Mouse (Mus musculus) heart, postnatal 14 days (tissue): Measurements from ENCODE around the gene Sema6b. TPM values are rescaled to one million over a fixed set of nuclear protein-coding genes. Genes with fewer than 3 reads are reported as not detected.
A peak's percentile ranks its signal among the peaks of the same experiment; 100 is the strongest.

ENCODE experiments used
- DNase-seq, 2 experiments: peaks; one replicate each; pipeline ENCODE4 v3.0.0; 2021 to 2022
- intact Hi-C: fragments of 180-260 bp; cut with DNase I; formaldehyde crosslinking; loops from one replicate; pipeline ENCODE4 v1.15.1; 2025
- long read RNA-seq, 2 experiments: library from polyadenylated mRNA; stranded (forward); transcript quantifications; one replicate each; pipeline ENCODE4 v2.0.0; 2021
- total RNA-seq, 2 experiments: library from RNA; stranded (reverse); gene quantifications; 2 replicates each; pipeline ENCODE4 v1.2.3; 2021

Gene Sema6b
- total RNA-seq = 10 to 100 TPM; 14.5 to 14.7 TPM
- long read RNA-seq, experiment 1, partial matches to known transcripts = 16 of 22 reads
- long read RNA-seq, experiment 1, other reads (novel, unspliced or antisense) = 2 of 22 reads
- long read RNA-seq, experiment 2, partial matches to known transcripts = 6 of 7 reads
- long read RNA-seq, experiment 2, other reads (novel, unspliced or antisense) = 0 of 7 reads

DNA sequence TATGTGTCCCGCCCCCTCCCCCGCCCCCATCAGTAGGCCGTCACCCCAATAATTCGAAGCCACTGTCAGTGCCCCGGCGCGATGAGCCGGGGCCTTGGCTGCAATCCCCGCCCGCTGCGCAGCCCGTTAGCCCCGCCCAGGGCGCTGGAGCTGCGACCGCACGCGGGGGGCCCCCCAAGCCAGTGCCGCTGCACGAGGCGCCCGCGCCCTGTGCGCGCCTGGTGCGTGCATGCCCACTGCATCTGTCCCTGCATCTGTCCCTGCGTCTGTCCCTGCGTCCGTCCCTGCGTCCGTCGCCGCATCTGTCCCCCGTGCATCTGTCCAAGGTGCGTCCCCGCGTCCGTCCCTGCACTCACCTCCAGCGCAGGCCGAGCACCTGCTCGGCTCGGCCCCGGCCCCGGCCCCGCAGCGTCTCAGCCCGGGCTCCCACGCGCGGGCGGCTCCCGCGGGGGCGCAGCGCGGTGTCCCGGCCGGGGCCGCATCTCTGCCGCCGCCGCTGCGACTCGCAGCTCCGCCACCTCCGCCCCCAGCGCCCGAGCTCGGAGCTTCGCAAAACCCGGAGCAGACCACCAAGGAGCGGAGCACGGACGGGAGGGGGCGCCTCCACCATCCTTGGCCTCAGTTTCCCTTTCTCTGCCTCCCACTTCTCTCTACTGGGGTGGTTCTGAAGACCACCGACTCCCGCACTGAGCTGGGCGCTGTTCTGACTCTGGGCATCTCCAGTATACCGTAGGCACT is at the start of gene Sema6b:
Gene Sema6b, minus strand, starts transcription at position 486 of the 738 bp plus-strand sequence.
- peak; percentile 79 to 80 for DNase-seq
- intact Hi-C loops = no loop called here

DNA sequence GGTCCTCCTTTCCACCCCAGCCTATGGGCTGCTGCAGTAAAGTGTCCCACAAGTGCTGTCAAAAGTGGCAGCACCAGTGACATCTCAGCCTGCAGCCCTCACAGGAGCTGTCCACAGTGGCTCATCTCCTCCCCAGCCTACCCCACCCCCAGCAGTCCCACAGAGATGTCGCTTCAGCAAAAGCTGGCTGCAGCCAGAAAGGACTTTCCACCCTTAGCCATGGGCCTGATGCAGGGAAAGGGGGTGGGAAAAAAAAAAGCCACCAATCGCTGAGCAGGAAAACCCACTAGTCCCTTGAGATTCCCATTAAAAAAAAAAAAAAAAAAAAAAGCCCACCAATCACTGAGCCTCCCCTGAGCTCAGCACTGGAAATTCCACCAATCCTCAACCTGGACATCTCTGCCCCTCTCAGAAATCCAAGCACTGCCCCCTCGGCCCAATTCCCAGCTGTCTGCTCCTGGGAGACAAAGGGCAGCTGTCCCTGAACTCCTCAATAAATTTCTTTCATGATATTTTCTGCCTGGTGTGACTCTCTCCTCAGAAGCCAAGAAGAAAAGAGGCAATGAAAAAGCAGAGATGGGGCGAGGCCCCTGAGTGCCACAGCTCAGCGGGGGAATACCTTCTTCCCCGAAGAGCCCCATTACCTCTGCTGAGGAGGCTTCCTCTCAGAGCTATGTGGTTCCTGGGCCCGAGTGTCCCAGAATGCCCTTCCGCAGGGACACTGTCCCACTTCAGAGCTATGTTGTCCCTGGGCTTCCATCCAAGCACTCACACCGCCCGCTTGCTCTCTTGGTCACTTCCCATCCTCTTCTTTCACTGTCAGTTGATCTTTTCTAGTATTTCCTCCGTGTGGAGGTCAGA is 45.4 kb upstream of the Sema6b start:
- peak; percentile 75 to 76 for DNase-seq
- intact Hi-C loops = no loop called here

DNA sequence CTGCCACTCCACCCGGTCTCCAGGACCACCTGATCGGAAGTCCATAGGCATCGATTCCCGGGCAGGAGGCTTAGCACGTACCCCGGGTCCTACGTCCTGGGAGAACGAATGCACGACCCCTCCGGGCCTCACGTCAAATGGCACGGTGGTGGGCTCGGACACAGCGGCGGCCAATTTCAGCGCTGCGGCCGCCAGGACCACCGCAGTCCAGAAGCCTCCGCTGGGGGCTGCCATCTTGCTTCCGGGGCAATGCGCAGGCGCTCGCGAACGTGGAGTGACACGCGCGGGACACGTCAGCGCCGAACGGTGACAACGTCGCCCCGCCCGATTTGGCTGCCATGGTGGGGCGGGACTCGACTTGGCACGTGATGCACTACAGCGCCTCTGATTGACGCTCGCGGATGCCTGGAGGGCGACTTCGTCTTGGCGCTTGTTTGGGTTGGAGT is 43.5 kb upstream of the Sema6b start, which contains the start of gene Mydgf:
Gene Mydgf, minus strand, starts transcription at position 263 of the 446 bp plus-strand sequence.
- intact Hi-C loops = no loop called here

DNA sequence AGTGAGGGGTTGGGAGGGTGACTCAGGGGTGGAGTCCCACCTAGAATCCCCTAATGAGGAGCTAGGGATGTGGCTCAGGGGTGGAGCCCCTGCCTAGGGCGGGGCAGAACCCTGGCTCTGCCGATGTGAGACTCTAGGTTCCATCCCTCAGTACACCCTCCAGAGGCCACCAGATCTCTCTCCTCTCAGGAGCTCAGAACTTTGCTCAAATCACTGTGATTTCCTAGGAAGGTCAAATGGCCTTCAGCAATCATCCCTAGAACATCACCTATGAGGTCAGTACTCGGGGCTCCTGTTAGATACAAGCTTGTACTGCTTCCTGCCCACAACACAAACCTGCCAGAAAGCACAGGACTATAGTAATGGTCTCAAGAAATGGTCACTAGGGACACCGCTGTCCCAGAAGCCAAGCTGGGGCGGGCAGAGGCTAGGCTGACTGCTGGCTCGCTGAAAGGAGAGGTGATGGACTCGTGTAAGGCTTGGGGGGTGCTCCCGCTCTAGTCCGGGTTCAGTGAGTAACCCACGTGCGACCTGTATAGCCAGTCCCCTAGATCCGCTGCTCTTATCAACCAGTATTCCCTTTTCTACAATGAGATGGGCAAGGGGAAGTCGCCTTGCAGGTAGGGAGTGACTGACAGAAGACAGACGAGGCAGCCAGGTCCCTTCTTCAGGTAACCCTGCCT is 43.0 kb upstream of the Sema6b start:
- intact Hi-C loops = no loop called here
- no peak for DNase-seq

More for the DNA sequence above, 43.5 kb upstream of the Sema6b start, which contains the start of gene Mydgf:
- peak; percentile 97 to 99 for DNase-seq

DNA sequence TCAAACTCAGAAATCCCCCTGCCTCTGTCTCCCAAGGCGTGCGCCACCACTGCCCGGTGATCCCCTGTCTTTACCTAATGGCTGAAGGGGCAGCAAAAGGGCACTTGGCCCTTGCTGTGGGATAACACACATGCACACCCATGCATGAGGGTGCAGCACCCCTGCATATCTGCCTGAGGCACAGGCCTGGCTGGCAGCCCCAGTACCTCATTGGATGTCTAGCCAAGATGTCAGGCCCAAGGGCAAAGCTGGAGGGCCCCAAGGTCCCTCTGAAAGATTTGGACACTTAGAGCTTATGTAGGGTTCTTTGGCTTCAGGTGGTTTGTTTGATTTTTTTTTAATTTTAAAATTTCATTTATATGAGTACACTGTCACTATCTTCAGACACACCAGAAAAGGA is 35.3 kb upstream of the Sema6b start:
- no peak for DNase-seq
- intact Hi-C loops = no loop called here

DNA sequence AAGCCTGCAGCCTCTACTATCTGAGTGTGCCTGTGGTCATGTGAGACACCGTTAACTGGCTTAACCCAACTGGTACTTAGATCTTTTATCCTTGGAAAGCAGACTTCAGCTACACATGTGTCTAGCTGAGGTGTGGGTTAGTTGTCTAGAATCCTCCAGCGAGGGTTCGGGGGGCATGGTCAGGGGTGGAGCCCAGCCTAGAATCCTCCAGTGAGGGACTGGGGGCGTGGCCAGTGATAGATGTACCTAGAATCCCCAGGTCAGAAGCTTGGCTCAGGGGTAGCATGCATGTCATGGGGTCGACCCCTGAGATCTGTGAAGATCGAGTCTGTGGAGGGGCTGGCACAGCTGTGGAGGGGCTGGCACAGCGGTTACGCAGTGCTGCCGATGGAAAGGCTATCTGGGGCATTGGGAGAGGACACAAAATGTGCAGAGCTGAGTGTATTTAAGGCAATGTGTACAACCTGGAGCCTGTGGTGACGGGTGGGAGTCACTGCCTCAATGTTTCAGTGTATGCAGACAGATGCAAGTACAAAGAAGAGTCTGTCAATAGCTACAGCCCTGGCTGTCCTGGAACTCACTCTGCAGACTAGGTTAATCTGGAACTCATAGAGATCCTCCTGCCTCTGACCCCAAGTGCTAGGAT is 33.4 kb upstream of the Sema6b start:
- no peak for DNase-seq
- intact Hi-C loops = no loop called here

DNA sequence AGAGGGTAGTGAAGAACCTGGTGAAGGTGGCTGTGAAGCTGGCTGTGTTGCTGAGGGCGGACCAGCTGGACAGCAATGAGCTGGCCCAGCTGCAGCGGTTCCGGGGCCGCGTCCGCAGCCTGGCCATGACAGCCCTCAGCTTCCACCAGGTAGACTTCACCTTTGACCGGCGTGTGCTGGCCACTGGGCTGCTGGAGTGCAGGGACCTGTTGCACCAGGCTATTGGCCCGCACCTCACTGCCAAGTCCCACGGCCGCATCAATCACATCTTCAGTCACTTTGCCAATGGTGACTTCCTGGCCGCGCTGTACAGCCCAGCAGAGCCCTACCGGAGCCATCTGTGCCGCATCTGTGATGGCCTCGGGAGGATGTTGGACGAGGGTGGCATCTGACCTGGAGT is 31.7 kb upstream of the Sema6b start:
- no peak for DNase-seq
- intact Hi-C loops = no loop called here

DNA sequence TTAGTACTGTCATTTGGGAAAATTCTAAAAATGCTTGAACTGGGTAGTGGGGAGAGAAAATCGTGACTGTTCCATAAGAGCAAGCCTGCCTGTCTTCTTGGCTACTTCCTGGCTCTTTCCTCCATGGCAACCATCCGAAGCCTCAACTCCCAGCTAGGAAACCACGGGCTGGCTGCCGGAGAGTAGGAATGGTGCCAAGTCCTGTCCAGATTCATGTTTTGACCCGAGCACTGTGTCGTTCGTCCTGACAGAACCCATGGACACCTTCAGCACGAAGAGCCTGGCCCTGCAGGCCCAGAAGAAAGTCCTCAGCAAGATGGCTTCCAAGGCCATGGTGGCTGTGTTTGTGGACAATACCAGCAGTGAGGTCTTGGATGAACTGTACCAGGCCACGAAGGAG is 31.3 kb upstream of the Sema6b start:
- intact Hi-C loops = no loop called here
- DNase-seq = no peak

DNA sequence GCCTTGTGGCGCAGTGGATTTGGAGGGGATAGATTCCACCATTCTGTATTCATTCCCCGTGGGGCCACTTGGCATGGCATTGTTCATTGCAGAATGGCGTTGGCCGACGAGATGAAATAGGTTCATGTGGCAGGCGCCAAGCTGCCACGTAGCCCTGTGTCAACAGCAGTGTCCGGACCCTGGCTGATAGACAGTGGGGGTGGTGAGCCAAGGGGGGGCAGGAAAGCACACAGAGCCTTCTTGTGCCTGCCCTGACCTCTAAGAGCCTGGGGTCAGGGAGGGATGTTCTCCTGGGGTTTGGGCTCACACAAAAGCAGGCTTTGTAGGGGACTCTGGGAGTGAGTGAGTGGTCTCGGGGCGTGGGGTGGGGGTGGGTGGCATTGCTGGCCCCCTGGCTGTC is 30.5 kb upstream of the Sema6b start:
- intact Hi-C loops = no loop called here
- no peak for DNase-seq

DNA sequence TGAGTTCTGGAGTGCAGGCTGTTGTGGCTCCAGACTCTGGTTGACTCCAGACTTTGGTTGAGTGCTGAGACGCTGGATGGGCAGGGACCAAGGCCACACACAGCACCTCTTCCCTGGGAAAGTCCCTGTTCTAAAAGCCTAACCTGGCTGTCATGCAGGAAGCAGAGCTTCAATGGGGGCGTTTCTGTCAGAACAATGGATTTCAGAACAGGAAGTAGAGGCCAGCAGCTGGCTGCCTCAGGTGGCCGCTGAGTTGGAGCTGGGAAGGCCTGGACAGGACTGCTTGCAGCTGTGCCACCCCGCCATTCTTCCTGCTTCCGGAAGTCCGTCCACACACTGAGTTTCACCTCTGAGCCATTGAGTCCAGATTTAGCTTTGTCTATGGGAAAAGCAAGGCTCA is 29.7 kb upstream of the Sema6b start:
- intact Hi-C loops = no loop called here
- peak; percentile 33 to 42 for DNase-seq

DNA sequence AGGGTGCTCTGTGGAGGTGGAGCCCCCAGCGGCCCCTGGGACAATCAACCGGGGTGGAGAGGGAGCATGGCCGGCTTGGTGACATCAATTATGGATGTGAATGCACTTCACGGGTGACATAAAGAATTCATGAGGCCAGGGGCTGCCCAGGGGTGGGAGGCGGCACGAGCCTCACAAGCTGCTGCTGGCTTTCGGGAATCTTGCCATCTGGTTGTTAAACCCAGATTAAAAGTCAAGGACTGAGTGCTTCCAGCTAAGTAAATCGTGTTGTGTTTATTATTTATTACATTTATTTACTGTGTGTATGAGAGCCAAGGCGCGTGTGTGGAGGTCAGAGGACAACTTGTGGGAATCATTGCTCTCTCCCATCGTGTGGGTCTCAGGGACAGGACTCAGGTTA is 25.5 kb upstream of the Sema6b start:
- no peak for DNase-seq
- intact Hi-C loops = no loop called here

DNA sequence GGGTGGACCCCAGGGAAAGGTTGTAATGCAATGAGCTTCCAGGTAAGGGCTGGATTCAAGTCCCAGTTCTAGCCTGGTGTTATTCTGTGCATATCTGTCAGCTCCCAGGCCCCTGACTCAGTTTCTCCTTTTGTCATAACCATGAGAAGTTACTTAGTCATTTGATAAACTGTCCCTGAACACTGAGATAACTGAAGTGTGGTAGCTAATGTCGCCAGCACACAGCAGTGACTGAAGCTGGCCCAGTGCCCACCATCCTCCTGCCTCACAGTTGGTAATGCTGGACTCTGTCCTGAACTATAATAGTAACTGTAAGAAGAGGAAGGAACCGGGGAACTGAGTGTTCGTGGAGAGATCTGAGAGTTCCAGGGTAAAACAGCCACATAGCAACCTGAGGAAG is 24.4 kb upstream of the Sema6b start:
- no peak for DNase-seq
- intact Hi-C loops = no loop called here

DNA sequence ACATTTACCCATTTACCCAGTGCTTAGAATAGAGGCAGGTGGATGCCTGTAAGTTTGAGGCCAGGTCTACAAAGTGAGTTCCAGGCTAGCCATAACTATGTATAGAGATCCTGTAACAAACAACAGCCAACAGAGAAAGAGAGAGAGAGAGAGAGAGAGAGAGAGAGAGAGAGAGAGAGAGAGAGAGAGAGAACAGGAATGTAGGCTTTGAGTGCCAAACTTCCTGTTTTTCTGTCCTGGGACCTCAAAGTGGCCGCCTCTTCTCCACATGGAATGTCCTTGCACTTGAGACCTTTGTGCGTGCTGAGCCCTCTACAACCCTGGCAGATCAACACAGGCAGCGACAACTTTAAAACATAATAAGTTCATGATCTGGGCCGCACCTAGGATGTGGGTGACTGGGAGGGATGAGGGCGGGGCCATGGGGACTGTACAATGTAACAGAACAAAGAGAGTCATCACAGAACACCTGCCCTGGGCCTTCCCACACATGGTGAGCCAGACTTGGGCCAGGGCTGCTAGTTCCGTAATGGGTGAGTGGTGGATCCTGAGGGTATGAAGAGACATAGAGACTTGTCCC is 23.5 kb upstream of the Sema6b start:
- DNase-seq = no peak
- intact Hi-C loops = no loop called here

DNA sequence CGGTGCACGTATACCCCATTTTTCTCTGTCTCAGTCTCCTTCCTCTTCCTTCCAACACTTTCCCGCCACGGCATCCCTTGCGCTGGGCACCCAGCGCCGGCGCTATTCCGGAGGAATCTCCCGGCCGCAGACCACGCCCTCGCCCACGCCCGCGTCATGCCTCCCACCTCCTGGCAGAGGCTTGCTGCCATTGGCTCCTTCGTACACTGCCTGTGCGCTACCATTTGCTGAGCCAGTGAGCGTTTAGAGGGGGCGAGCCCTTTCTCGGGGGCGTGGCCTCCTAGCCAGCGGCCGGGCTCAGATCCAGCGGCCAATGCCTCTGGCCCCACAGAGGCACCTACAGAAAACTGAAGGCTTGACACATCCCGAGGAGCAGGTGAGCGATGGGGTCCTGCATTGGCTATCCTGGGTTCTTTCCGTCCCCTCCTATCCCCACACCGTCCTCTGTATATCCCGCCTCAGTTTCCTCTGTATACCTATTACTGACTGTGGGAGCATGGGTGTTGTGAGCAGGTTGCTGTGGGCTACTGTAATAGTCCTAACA is 22.2 kb upstream of the Sema6b start, which contains the start of gene Tnfaip8l1:
Gene Tnfaip8l1, plus strand, starts transcription at position 247 of the 544 bp plus-strand sequence.
- DNase-seq = peak; percentile 94 to 96
- intact Hi-C loops = no loop called here

DNA sequence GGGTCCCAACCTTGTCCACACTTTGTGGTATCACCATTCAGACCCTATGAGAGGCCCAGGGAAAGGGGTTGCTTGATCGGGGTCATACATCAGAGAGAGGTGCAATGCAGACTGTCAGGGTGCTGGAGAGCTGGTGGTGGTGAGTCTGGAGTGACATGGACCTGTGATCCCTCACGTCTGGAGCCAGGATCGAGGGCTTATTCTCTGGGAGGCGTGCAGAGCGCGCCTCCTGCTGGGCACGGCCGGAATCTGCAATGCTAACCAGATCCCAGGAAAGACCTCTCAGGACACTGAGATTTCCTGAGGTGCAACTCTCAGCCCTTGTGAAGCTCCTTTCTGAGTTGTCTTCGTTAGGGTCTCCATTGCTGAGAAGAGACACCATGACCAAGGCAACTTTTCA is 19.6 kb upstream of the Sema6b start:
- DNase-seq = peak; percentile 76 to 81
- intact Hi-C loops = loop anchor here (1.0 kb wide), 1 partner anchor 27 kb away; no protein-coding TSS in a partner anchor

DNA sequence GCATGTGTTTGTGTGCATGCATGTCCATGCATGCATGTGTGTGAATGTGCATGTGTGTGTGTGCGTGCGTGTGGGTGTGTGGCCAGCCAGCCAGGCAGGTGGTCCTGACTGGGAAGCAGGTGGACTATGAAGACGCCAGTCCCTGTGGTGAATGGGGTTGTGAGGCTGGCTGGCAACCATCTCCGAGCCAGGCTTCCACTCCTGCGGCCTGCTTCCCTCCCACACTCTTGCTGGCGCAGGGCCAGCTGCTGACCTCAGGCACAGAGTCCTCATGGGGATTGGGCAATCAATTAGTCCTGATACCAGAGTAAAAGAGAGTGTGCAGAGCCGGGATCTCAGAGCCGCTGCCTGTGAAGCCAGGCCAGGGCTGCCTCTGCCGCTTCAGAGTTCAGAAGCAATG is 13.5 kb upstream of the Sema6b start:
- DNase-seq = peak; percentile 67 to 73
- intact Hi-C loops = no loop called here

DNA sequence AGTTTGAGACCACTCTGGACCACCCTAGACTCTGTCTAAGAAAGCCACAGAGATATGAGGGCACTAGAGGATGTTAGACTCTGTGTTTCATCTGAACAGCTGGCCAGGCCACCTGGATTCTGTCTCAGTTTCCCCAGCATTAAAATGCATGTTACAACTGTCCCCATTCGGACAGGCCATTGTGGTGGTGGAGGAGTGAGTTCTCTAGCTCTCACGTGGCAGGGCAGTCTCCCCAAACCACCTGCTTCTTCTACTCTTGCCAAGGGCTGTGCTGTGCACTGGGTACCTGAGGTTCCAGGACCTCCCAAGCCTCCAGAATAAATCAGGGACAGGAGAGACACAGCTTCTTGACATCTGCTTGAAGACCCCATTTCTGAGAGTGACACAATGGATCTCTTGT is 9.8 kb upstream of the Sema6b start:
- intact Hi-C loops = no loop called here
- no peak for DNase-seq

DNA sequence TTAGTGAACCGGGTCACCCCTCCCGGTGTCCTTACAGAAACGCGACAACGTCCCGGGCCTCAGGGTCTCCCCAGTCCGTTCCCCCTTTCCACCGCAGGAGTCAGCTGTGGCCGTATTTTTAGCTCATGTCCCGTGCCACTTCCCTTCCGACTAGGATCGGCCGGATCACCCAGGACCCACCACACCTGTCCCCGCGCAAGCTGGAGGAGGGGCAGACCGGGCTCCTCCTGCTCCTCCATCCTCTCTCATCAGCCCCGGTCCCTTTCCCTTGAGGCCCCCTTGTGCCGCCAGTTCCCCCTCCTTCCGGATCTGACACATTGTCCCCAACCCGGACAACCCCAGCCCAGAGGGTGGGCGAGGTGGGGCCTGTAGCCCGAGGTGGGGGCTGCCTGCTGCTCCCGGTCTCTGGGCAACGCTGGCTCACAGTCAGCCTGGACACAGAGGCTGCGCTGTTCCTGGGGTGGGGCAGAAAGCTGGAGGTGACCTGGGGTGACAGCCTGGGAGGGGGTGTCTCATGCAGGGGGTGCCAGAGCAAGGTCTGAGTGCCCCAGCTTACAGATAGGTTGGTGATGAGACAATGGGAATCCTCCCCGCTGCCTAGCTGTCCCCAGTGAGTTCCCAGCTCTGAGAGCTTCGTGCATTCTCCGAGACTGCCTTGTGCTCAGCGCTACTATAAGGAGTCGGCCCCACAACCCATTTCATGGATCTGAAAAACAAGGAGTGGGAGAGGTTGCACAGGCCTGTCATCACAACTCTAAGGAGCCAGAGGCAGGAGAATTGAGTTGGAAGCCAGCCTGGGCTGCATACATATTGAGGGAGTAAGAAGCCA is 8.9 kb upstream of the Sema6b start:
- intact Hi-C loops = no loop called here
- DNase-seq = no peak
